Mouse (Mus musculus): ENCODE measurements around the gene Rbpjl.

The Rbpjl gene

GRCm38 (mm10) chr2:164431676-164432465 lies 28.9 kb downstream of the Rbpjl start:
- DNase-seq, result no peak

- DNase-seq, result no peak
Measured at GRCm38 (mm10) chr2:164432541-164433191, 29.7 kb downstream of the Rbpjl start.

GRCm38 (mm10) chr2:164433278-164433895 lies 30.4 kb downstream of the Rbpjl start:
- DNase-seq, result no peak

- DNase-seq, result no peak
Measured at GRCm38 (mm10) chr2:164434681-164435080, 31.7 kb downstream of the Rbpjl start.

- DNase-seq, result no peak
Measured at GRCm38 (mm10) chr2:164435216-164436090, 32.5 kb downstream of the Rbpjl start.

GRCm38 (mm10) chr2:164436215-164436913 lies 33.4 kb downstream of the Rbpjl start:
- DNase-seq, result no peak

- no peak for DNase-seq
Measured at GRCm38 (mm10) chr2:164436961-164437360, 34.0 kb downstream of the Rbpjl start.

- DNase-seq, result no peak
Measured at GRCm38 (mm10) chr2:164437710-164438109, 34.8 kb downstream of the Rbpjl start.

- no peak for DNase-seq
Measured at GRCm38 (mm10) chr2:164438257-164438656, 35.3 kb downstream of the Rbpjl start.

GRCm38 (mm10) chr2:164439001-164439421 lies 36.1 kb downstream of the Rbpjl start:
- no peak for DNase-seq

- DNase-seq, result no peak
Measured at GRCm38 (mm10) chr2:164440314-164440713, 37.4 kb downstream of the Rbpjl start.

- peak; percentile 50 for DNase-seq
Measured at GRCm38 (mm10) chr2:164441155-164441554, 38.2 kb downstream of the Rbpjl start.

- DNase-seq, result no peak
Measured at GRCm38 (mm10) chr2:164441731-164442130, 38.8 kb downstream of the Rbpjl start.

- peak; percentile 25 for DNase-seq
Measured at GRCm38 (mm10) chr2:164442315-164443050, 39.5 kb downstream of the Rbpjl start.

GRCm38 (mm10) chr2:164443051-164443437 lies 40.1 kb downstream of the Rbpjl start:
- peak; percentile 72 for DNase-seq

- DNase-seq, result no peak
Measured at GRCm38 (mm10) chr2:164443460-164444000, 40.6 kb downstream of the Rbpjl start, which contains the start of gene Sdc4. Gene Sdc4 (minus strand): TSS chr2:164443887.

GRCm38 (mm10) chr2:164444701-164445100 lies 41.8 kb downstream of the Rbpjl start:
- DNase-seq, result no peak

- no peak for DNase-seq
Measured at GRCm38 (mm10) chr2:164445399-164446085, 42.6 kb downstream of the Rbpjl start.

- no peak for DNase-seq
Measured at GRCm38 (mm10) chr2:164446086-164446469, 43.1 kb downstream of the Rbpjl start.

GRCm38 (mm10) chr2:164448140-164448539 lies 45.2 kb downstream of the Rbpjl start:
- no peak for DNase-seq
